Mouse (Mus musculus) heart, postnatal 0 days (tissue): ENCODE data around the gene Traf3ip3. TPM values are rescaled to one million over a fixed set of nuclear protein-coding genes. Genes with fewer than 3 reads are reported as not detected.

ENCODE experiments used
- ATAC-seq: fragments of 200-750 bp; cut with Nextera tagmentation; 2 replicates; pipeline ENCODE4 v1.8.0; 2017; ENCODE audit warnings: low read depth, moderate number of reproducible peaks, moderate library complexity; ENCODE audit not compliant: insufficient read depth
- DNase-seq: peaks from one replicate; pipeline ENCODE4 v3.0.0-alpha.2; 2016; ENCODE audit warnings: low spot score
- H3K27ac ChIP-seq: fragments of 300-500 bp; sonication (generic); 2 replicates; pipeline ENCODE4 v1.5.1; 2014; ENCODE audit warnings: low read depth, mild to moderate bottlenecking
- H3K27me3 ChIP-seq: fragments of 300-500 bp; sonication (generic); 2 replicates; pipeline ENCODE4 v1.6.1; 2014; ENCODE audit warnings: low read length, mixed read lengths; ENCODE audit not compliant: control insufficient read depth, insufficient read depth
- H3K36me3 ChIP-seq: fragments of 300-500 bp; sonication (generic); replicated peaks from 2 replicates; pipeline ENCODE4 v1.6.1; 2014; ENCODE audit warnings: low read length, mixed read lengths; ENCODE audit not compliant: control insufficient read depth, insufficient read depth
- H3K4me1 ChIP-seq: fragments of 300-500 bp; sonication (generic); 2 replicates; pipeline ENCODE4 v1.6.1; 2014; ENCODE audit warnings: antibody characterized with exemption; ENCODE audit not compliant: control insufficient read depth, insufficient read depth
- H3K4me2 ChIP-seq: fragments of 300-500 bp; sonication (generic); 2 replicates; pipeline ENCODE4 v1.6.1; 2014; ENCODE audit warnings: low read depth, mild to moderate bottlenecking, low read length, moderate library complexity
- H3K4me3 ChIP-seq: fragments of 300-500 bp; sonication (generic); 2 replicates; pipeline ENCODE4 v1.5.1; 2014; ENCODE audit warnings: low read depth, low read length
- H3K9ac ChIP-seq: fragments of 300-500 bp; sonication (generic); replicated peaks from 2 replicates; pipeline ENCODE4 v1.6.1; 2014; ENCODE audit warnings: low read depth, low read length, mixed read lengths
- H3K9me3 ChIP-seq: fragments of 300-500 bp; sonication (generic); replicated peaks from 2 replicates; pipeline ENCODE4 v1.6.1; 2016; ENCODE audit warnings: low read length; ENCODE audit not compliant: control insufficient read depth
- CTCF ChIP-seq: IDR thresholded peaks from 2 replicates; pipeline ENCODE4 v1.5.1; 2016; ENCODE audit warnings: antibody characterized with exemption, control low read depth, low read depth
- EP300 ChIP-seq: IDR thresholded peaks from 2 replicates; pipeline ENCODE4 v1.6.1; 2016; ENCODE audit warnings: antibody characterized with exemption, low read depth
- WGBS: fragments of 180-500 bp; shearing (Covaris S2); extraction: QIAGEN DNeasy Blood & Tissue Kit; methylation state at CpG from one replicate; pipeline ENCODE4 v1.1.7; 2014; 5-methylcytosine and 5-hydroxymethylcytosine counted together
- polyA plus RNA-seq: library from polyadenylated mRNA; unstranded; fragments of >200 nt; fragmentation: Nextera tagmentation; extraction: Ambion mirVana; gene quantifications from 2 replicates; pipeline ENCODE4 v1.2.1, GENCODE M21; 2015
- total RNA-seq: library from RNA; depleted of rRNA; stranded (reverse); fragments of >200 nt; gene quantifications from 2 replicates; pipeline ENCODE4 v1.2.3, GENCODE M21; 2014; ENCODE audit warnings: low replicate concordance

Traf3ip3 gene
- total and polyA plus RNA-seq, 2 experiments from 2014 or later: 0.61 to 0.79 TPM

- H3K4me2 ChIP-seq: no peak overlapping the region
- H3K9me3 ChIP-seq: no peaks in the 10 kb centered on the region
- peak overlapping the region; percentile 89 for H3K27ac ChIP-seq
- TF ChIP-seq CTCF (no peak), EP300 (0 out of 2 replicates have a peak, but pooled peaks have one; percentile 44)
- ATAC-seq: peak; percentile 95
- H3K9ac ChIP-seq: no peak overlapping the region
- peaks cover 34% of the 10 kb centered on the region for H3K4me1 ChIP-seq
- H3K4me3 ChIP-seq: no peak overlapping the region
- no peaks in the 10 kb centered on the region for H3K27me3 ChIP-seq
- WGBS: 12% methylated on average over 9 of the region's 9 CpGs
- H3K36me3 ChIP-seq: no peaks in the 10 kb centered on the region
- DNase-seq: peak; percentile 92
Measured at GRCm38 (mm10) chr1:193189151-193189621, 12.3 kb downstream of the Traf3ip3 start.

GRCm38 (mm10) chr1:193188257-193188656 lies 13.2 kb downstream of the Traf3ip3 start:
- Histone ChIP-seq H3K27me3 (no peaks in the 10 kb centered on the region), H3K27ac (peak overlapping the region; percentile 89; the same call in 1 of the 2 replicates), H3K36me3 (no peaks in the 10 kb centered on the region), H3K4me3 (no peak overlapping the region), H3K4me2 (no peak overlapping the region), H3K9me3 (no peaks in the 10 kb centered on the region), H3K9ac (no peak overlapping the region), H3K4me1 (peaks cover 34% of the 10 kb centered on the region)
- 67% methylated on average over 6 of the region's 6 CpGs for WGBS
- DNase-seq (no peak), ATAC-seq (no peak)
- TF ChIP-seq CTCF (no peak), EP300 (no peak)

GRCm38 (mm10) chr1:193181104-193181503 lies 20.4 kb downstream of the Traf3ip3 start:
- no peak overlapping the region for H3K4me2 ChIP-seq
- ATAC-seq (no peak), DNase-seq (no peak)
- TF ChIP-seq CTCF (no peak), EP300 (no peak)
- no peaks in the 10 kb centered on the region for H3K27me3 ChIP-seq
- no peaks in the 10 kb centered on the region for H3K36me3 ChIP-seq
- no peak overlapping the region for H3K4me3 ChIP-seq
- no peaks in the 10 kb centered on the region for H3K9me3 ChIP-seq
- H3K27ac ChIP-seq: no peak overlapping the region
- no peaks in the 10 kb centered on the region for H3K4me1 ChIP-seq
- 84% methylated on average over 3 of the region's 3 CpGs for WGBS
- no peak overlapping the region for H3K9ac ChIP-seq

- peak overlapping the region; percentile 68 for H3K4me2 ChIP-seq
- no peaks in the 10 kb centered on the region for H3K9me3 ChIP-seq
- H3K27me3 ChIP-seq: no peaks in the 10 kb centered on the region
- ATAC-seq (no peak), DNase-seq (no peak)
- H3K4me1 ChIP-seq: peaks cover 33% of the 10 kb centered on the region
- 37% methylated on average over 13 of the region's 13 CpGs for WGBS
- peak overlapping the region; percentile 86; the same call in 1 of the 2 replicates for H3K27ac ChIP-seq
- H3K9ac ChIP-seq: peak overlapping the region; percentile 70
- H3K4me3 ChIP-seq: peak overlapping the region; percentile 72
- no peaks in the 10 kb centered on the region for H3K36me3 ChIP-seq
- TF ChIP-seq CTCF (no peak), EP300 (no peak)
Measured at GRCm38 (mm10) chr1:193174143-193174733, 27.3 kb downstream of the Traf3ip3 start.

GRCm38 (mm10) chr1:193173810-193174129 lies 27.7 kb downstream of the Traf3ip3 start:
- TF ChIP-seq CTCF: no peak
- no peak for TF ChIP-seq EP300
- H3K9ac ChIP-seq: peak overlapping the region; percentile 70
- peak overlapping the region; percentile 72 for H3K4me3 ChIP-seq
- DNase-seq (no peak), ATAC-seq (no peak)
- H3K36me3 ChIP-seq: no peaks in the 10 kb centered on the region
- peaks cover 33% of the 10 kb centered on the region for H3K4me1 ChIP-seq
- peak overlapping the region; percentile 68 for H3K4me2 ChIP-seq
- H3K27me3 ChIP-seq: no peaks in the 10 kb centered on the region
- no peaks in the 10 kb centered on the region for H3K9me3 ChIP-seq
- WGBS: 15% methylated on average over 9 of the region's 9 CpGs
- H3K27ac ChIP-seq: peak overlapping the region; percentile 86
